Mouse (Mus musculus) retina, postnatal 7 days (tissue): ENCODE data around the gene Tmem63b.
"Not testable (repeated sequence)": the region's sequence is repeated elsewhere in the genome, so short reads cannot be mapped to it uniquely, and the experiment has no call there.

ENCODE experiments used
- DNase-seq: peaks from one replicate; pipeline ENCODE4 v3.0.0-alpha.2; 2012; ENCODE audit warnings: low read depth, low spot score

Tmem63b gene

GRCm38 (mm10) chr17:45623425-45623824 is 63.3 kb downstream of the Tmem63b start:
- DNase-seq: not testable (repeated sequence)

GRCm38 (mm10) chr17:45619386-45620256 is 67.1 kb downstream of the Tmem63b start:
- DNase-seq: no peak

DNA sequence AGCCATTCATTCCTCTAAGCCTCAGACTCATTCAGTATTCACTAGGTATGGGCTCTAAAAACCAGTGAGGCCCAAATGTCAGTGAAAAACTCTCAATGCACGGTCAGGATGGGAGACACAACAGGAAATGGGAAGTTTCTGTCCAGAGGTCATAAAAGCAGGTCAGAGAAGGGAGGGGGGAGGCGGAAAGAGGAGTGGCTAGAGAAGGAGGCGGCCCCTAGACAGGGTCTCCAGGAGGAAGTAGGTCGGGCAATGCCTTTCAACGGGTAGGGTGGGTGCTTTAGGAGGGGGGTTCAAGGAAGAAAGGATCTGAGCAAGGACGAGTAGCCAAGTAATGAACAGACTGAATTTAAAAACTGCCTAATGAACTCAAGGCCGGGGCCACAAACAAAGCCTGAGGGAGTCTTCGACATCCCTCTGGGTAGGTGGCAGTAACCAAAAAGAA is 67.7 kb downstream of the Tmem63b start:
- DNase-seq: no peak

DNA sequence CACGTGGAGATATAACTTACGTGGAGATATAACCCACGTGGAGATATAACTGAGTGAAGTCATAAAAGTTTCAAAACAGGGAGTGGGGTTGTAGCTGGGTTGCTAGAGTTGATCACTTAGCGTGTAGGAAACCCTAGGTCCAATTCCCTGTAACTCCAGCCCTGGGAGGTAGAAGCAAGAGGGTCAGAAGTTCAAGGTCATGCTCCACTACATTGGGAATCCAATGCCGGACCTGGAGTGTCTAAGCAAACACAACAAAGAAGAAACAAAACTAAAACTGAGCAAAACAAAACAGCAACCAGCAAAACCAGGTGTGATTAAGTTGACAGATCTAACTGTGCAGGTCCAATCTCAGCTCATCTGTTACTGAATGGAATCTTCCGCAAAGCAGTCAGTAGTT is 69.0 kb downstream of the Tmem63b start:
- DNase-seq: no peak

- no peak for DNase-seq
Observed at GRCm38 (mm10) chr17:45616679-45617078, 70.0 kb downstream of the Tmem63b start.

- DNase-seq: no peak
Observed at GRCm38 (mm10) chr17:45616046-45616650, 70.6 kb downstream of the Tmem63b start.

GRCm38 (mm10) chr17:45612921-45613320 is 73.8 kb downstream of the Tmem63b start:
- DNase-seq: no peak

DNA sequence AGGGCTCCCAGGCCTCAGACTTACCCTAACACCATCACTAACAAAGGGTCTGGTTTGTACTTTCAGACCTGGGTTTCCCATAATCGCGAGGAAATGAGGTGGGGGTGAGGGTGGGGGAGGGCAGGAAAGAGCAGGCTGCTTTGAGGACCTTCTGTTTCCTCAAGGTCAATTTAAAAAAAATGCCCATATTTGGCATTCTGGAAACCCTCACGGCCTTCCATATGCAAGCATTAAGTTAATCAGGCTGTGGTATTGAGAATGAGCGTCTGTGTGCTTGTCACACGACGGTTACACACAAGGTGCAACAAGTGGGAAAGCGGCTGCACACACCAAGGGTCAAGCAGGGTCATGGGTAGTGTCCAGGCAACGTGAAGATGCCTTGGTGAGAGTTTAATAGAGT is 74.7 kb downstream of the Tmem63b start:
- DNase-seq: no peak
